ENCODE assay signal across 14 mouse cellular contexts in genomic region chr11:4339275-4339674, GRCm38 (mm10).
"Had no signal": no experiment of that assay in that cellular context is flagged by ENCODE, and none has a peak within 500 bp of the region (broad histone marks: within the 10 kb centered on the region; RNA-seq: fewer than 3 reads in every experiment).

No protein-coding gene starts in this region.

- ATAC-seq: intestine, embryonic 16.5 days had no signal

- H3K27me3 ChIP-seq: kidney, embryonic 15.5 days; liver, embryonic 15.5 days; neural tube, embryonic 12.5 days had no signal

- H3K27ac ChIP-seq: kidney, embryonic 15.5 days; left cerebral cortex, adult 2 months; limb, embryonic 10.5 days; liver, embryonic 15.5 days; neural tube, embryonic 12.5 days had no signal

- DNase-seq: kidney, adult 2 months; kidney, postnatal 14 days; lung, postnatal 10 days; lung, postnatal 4 days; midbrain, embryonic 14.5 days; right cerebral cortex, adult 18-20 months; spleen, adult 18-20 months; thymus, postnatal 36 days had no signal

- H3K4me1 ChIP-seq: kidney, embryonic 15.5 days; neural tube, embryonic 12.5 days had no signal

- H3K9me3 ChIP-seq: kidney, embryonic 15.5 days; limb, embryonic 10.5 days; liver, embryonic 15.5 days; neural tube, embryonic 12.5 days had no signal

- H3K36me3 ChIP-seq: kidney, embryonic 15.5 days; limb, embryonic 10.5 days; liver, embryonic 15.5 days; neural tube, embryonic 12.5 days had no signal

- H3K4me3 ChIP-seq: kidney, embryonic 15.5 days; left cerebral cortex, adult 2 months; limb, embryonic 10.5 days; liver, embryonic 15.5 days; neural tube, embryonic 12.5 days had no signal
